Comparison of ENCODE assay signal across 8 mouse cellular contexts in genomic region chr8:124721862-124722515, GRCm38 (mm10). TPM values are rescaled to one million over a fixed set of nuclear protein-coding genes. Genes with fewer than 3 reads are reported as not detected.
DNase-seq lines count a peak whose midpoint lies in the region; ATAC-seq and TF ChIP-seq lines count a peak whose summit lies in the region.

TSS of gene Ttc13 (minus strand) at chr8:124721983.
TSS of gene Arv1 (plus strand) at chr8:124722139.

- peak within 1 kb of the TSS; percentile 97 for H3K4me3 ChIP-seq in G1E (ENCODE audit: low read depth, low read length)
- H3K4me3 ChIP-seq in forebrain, embryonic 16.5 days (replicated peaks; ENCODE audit: low read length): peak within 1 kb of the TSS; percentile 86
- H3K4me3 ChIP-seq in layer of hippocampus, adult 2 months: peak within 1 kb of the TSS; percentile 95
- H3K4me3 ChIP-seq in lung, embryonic 14.5 days (ENCODE audit: low read depth, low read length): peak within 1 kb of the TSS; percentile 97
- peak within 1 kb of the TSS; percentile 86 for H3K4me3 ChIP-seq in olfactory bulb, adult 2 months (ENCODE audit: insufficient read depth, low read depth, low read length)
- peak within 1 kb of the TSS; percentile 86 for H3K4me3 ChIP-seq in thymus, adult 2 months (ENCODE audit: control insufficient read depth, insufficient read depth, low read length)

- peak within 1 kb of the TSS; percentile 90 for H3K9ac ChIP-seq in forebrain, embryonic 16.5 days (replicated peaks; ENCODE audit: low read depth, low read length)
- peak within 1 kb of the TSS; percentile 75 for H3K9ac ChIP-seq in lung, embryonic 14.5 days

- under 1% methylated on average over 59 of the region's 59 CpGs for WGBS in forebrain, embryonic 16.5 days
- WGBS in lung, embryonic 14.5 days: under 1% methylated on average over 59 of the region's 59 CpGs
- WGBS in olfactory bulb, adult 2 months: under 1% methylated on average over 59 of the region's 59 CpGs
- under 1% methylated on average over 59 of the region's 59 CpGs for WGBS in thymus, adult 2 months

- no peak for TF ChIP-seq CTCF in G1E (IDR thresholded peaks at IDR 0.05; ENCODE audit: low read depth, low read length)
- TF ChIP-seq CTCF in layer of hippocampus, adult 2 months (conservative IDR thresholded peaks at IDR 0.05): peak; percentile 51
- peak; percentile 32 for TF ChIP-seq CTCF in lung, embryonic 14.5 days (IDR thresholded peaks at IDR 0.05; ENCODE audit: low read depth)
- TF ChIP-seq CTCF in olfactory bulb, adult 2 months (IDR thresholded peaks at IDR 0.05; ENCODE audit: insufficient read depth, low read depth, low read length): peak; percentile 42; the same call in 1 of the 2 replicates
- peak; percentile 62; the same call in 1 of the 2 replicates for TF ChIP-seq CTCF in thymus, adult 2 months (IDR thresholded peaks at IDR 0.05; ENCODE audit: borderline replicate concordance, control insufficient read depth, extremely low read depth, insufficient read depth, low read length, poor library complexity)

- peak within 1 kb of the TSS; percentile 67 for H3K27ac ChIP-seq in forebrain, embryonic 16.5 days (ENCODE audit: low read length)
- peak within 1 kb of the TSS; percentile 92 for H3K27ac ChIP-seq in layer of hippocampus, adult 2 months
- no peak within 1 kb of the TSS for H3K27ac ChIP-seq in lung, embryonic 14.5 days (ENCODE audit: low read depth)
- no peak within 1 kb of the TSS for H3K27ac ChIP-seq in olfactory bulb, adult 2 months (ENCODE audit: insufficient read depth, low read depth, low read length)
- H3K27ac ChIP-seq in thymus, adult 2 months (ENCODE audit: control insufficient read depth, insufficient read depth, low read length): no peak within 1 kb of the TSS

- ATAC-seq in G1E (ENCODE audit: extremely low read depth, insufficient number of reproducible peaks, low FRiP score, poor library complexity, severe bottlenecking): peak; percentile 98
- ATAC-seq in forebrain, embryonic 16.5 days: peak; percentile 100
- ATAC-seq in lung, embryonic 14.5 days (ENCODE audit: insufficient read depth): peak; percentile 100

- intact Hi-C loops in heart, postnatal 36 days (cut with DNase I): loop anchor here (10.0 kb wide), 1 partner anchor 173 kb away; the partner anchor contains the start of genes Exoc8 and Sprtn

- peaks cover 48% of the 10 kb centered on the region for H3K36me3 ChIP-seq in G1E (replicated peaks)
- H3K36me3 ChIP-seq in forebrain, embryonic 16.5 days (ENCODE audit: control insufficient read depth, insufficient read depth): peaks cover 7% of the 10 kb centered on the region; the same call in 1 of the 2 replicates
- peaks cover 20% of the 10 kb centered on the region for H3K36me3 ChIP-seq in lung, embryonic 14.5 days (ENCODE audit: insufficient read depth)
- H3K36me3 ChIP-seq in thymus, adult 2 months (ENCODE audit: control insufficient read depth, insufficient read depth, low read length): no peaks in the 10 kb centered on the region; the same call in 1 of the 2 replicates

- H3K4me2 ChIP-seq in forebrain, embryonic 16.5 days (ENCODE audit: low read length): peak within 1 kb of the TSS; percentile 85
- H3K4me2 ChIP-seq in lung, embryonic 14.5 days: peak within 1 kb of the TSS; percentile 81

- DNase-seq in G1E (ENCODE audit: low spot score): peak; percentile 98
- DNase-seq in cerebellum, adult 18-20 months: peak; percentile 96 to 98
- peak; percentile 93 to 94 for DNase-seq in heart, postnatal 36 days
- DNase-seq in layer of hippocampus, adult 2 months (ENCODE audit: low spot score in 2 of 2): peak; percentile 94 to 97
- peak; percentile 98 for DNase-seq in lung, embryonic 14.5 days
- DNase-seq in thymus, adult 2 months: peak; percentile 97

- peak; percentile 84 for TF ChIP-seq POLR2A in olfactory bulb, adult 2 months (IDR thresholded peaks at IDR 0.05; ENCODE audit: insufficient read depth, low read depth, low read length)
- peak; percentile 82 for TF ChIP-seq POLR2A in thymus, adult 2 months (IDR thresholded peaks at IDR 0.05; ENCODE audit: control insufficient read depth, extremely low read depth, insufficient read depth, low read length, poor library complexity)

- H3K9me3 ChIP-seq in G1E (replicated peaks): no peaks in the 10 kb centered on the region
- H3K9me3 ChIP-seq in forebrain, embryonic 16.5 days (ENCODE audit: control insufficient read depth, low read length): no peaks in the 10 kb centered on the region
- H3K9me3 ChIP-seq in lung, embryonic 14.5 days (ENCODE audit: low read depth, low read length): no peaks in the 10 kb centered on the region

- H3K27me3 ChIP-seq in G1E (ENCODE audit: insufficient read depth, low read length): no peaks in the 10 kb centered on the region
- H3K27me3 ChIP-seq in forebrain, embryonic 16.5 days (replicated peaks; ENCODE audit: control insufficient read depth, insufficient read depth, low read length): no peaks in the 10 kb centered on the region
- no peaks in the 10 kb centered on the region for H3K27me3 ChIP-seq in lung, embryonic 14.5 days (ENCODE audit: insufficient read depth, low read length)
- no peaks in the 10 kb centered on the region for H3K27me3 ChIP-seq in thymus, adult 2 months (ENCODE audit: control insufficient read depth, insufficient read depth, low read length)

- H3K4me1 ChIP-seq in G1E (ENCODE audit: insufficient read depth, low read depth, low read length): peaks cover 29% of the 10 kb centered on the region
- peaks cover 23% of the 10 kb centered on the region for H3K4me1 ChIP-seq in forebrain, embryonic 16.5 days (replicated peaks; ENCODE audit: control insufficient read depth, insufficient read depth, low read length)
- no peaks in the 10 kb centered on the region; the same call in 1 of the 2 replicates for H3K4me1 ChIP-seq in lung, embryonic 14.5 days (ENCODE audit: insufficient read depth)
- H3K4me1 ChIP-seq in olfactory bulb, adult 2 months (ENCODE audit: control insufficient read depth, insufficient read depth, low read length): peaks cover 12% of the 10 kb centered on the region; the same call in 1 of the 2 replicates
- peaks cover 17% of the 10 kb centered on the region for H3K4me1 ChIP-seq in thymus, adult 2 months (replicated peaks; ENCODE audit: control insufficient read depth, insufficient read depth, low read length)

RNA-seq across cellular contexts. Expression of gene Ttc13, which starts in this region (rescaled TPM):
- total RNA-seq in G1E (2014; fragmentation: Nextera tagmentation) (26.2 and 35.1 TPM in 2 replicates), G1E (2017) (30.4 and 35.5 TPM in 2 replicates)
- polyA plus RNA-seq in G1E (2012): 6.8 and 9.2 TPM in 2 replicates
- polyA plus RNA-seq in forebrain, embryonic 16.5 days (2015; fragmentation: Nextera tagmentation; extraction: Ambion mirVana): 60.0 and 62.6 TPM in 2 replicates
- 10 to 100 TPM; 16.7 to 17.4 TPM for total RNA-seq in heart, postnatal 36 days (2021)
- 10 to 100 TPM; 49.6 to 51.6 TPM for total RNA-seq in layer of hippocampus, adult 2 months (2021)
- 52.5 and 54.7 TPM in 2 replicates for polyA plus RNA-seq in lung, embryonic 14.5 days (2014; fragmentation: Nextera tagmentation; extraction: Ambion mirVana)
- polyA plus RNA-seq in olfactory bulb, adult 2 months (2012; ENCODE audit: insufficient read depth, insufficient read length, low replicate concordance, missing spikeins): not detected in 2 replicates
- polyA plus RNA-seq in thymus, adult 2 months (2012; rRNA removed): 49.8 and 53.2 TPM in 2 replicates

RNA-seq across cellular contexts. Expression of gene Arv1, which starts in this region (rescaled TPM):
- total RNA-seq in G1E (2014; fragmentation: Nextera tagmentation) (12.4 and 26.0 TPM in 2 replicates), G1E (2017) (4.2 and 5.0 TPM in 2 replicates)
- 22.0 and 22.9 TPM in 2 replicates for polyA plus RNA-seq in G1E (2012)
- polyA plus RNA-seq in forebrain, embryonic 16.5 days (2015; fragmentation: Nextera tagmentation; extraction: Ambion mirVana): 26.9 and 33.5 TPM in 2 replicates
- 1 to 10 TPM; 3.6 to 5.6 TPM for total RNA-seq in heart, postnatal 36 days (2021)
- total RNA-seq in layer of hippocampus, adult 2 months (2021): 10 to 100 TPM; 10.7 to 13.4 TPM
- 26.4 and 27.2 TPM in 2 replicates for polyA plus RNA-seq in lung, embryonic 14.5 days (2014; fragmentation: Nextera tagmentation; extraction: Ambion mirVana)
- polyA plus RNA-seq in olfactory bulb, adult 2 months (2012; ENCODE audit: insufficient read depth, insufficient read length, low replicate concordance, missing spikeins): not detected in 2 replicates
- polyA plus RNA-seq in thymus, adult 2 months (2012; rRNA removed): 53.5 and 56.7 TPM in 2 replicates

Comparison
In these comparisons a context has a peak if more than half of its experiments do, and no peak if none do; other contexts are left out.
1. RNA of gene Arv1 (polyA plus RNA-seq): 53.5 to 56.7 TPM in thymus, adult 2 months, 26.9 to 33.5 TPM in forebrain, embryonic 16.5 days, 26.4 to 27.2 TPM in lung, embryonic 14.5 days and 22.0 to 22.9 TPM in G1E; not detected in olfactory bulb, adult 2 months; every median in the first group is over 10 times any median in the second.
2. H3K27ac ChIP-seq: peak in forebrain, embryonic 16.5 days (single experiment) and layer of hippocampus, adult 2 months (single experiment); none in lung, embryonic 14.5 days (single experiment), olfactory bulb, adult 2 months (single experiment) and thymus, adult 2 months (single experiment).
3. Peak in every context shown above with its lines, with median percentiles within 50 percentile points of each other: ATAC-seq, DNase-seq and H3K4me3 ChIP-seq.